In the genomic region with DNA sequence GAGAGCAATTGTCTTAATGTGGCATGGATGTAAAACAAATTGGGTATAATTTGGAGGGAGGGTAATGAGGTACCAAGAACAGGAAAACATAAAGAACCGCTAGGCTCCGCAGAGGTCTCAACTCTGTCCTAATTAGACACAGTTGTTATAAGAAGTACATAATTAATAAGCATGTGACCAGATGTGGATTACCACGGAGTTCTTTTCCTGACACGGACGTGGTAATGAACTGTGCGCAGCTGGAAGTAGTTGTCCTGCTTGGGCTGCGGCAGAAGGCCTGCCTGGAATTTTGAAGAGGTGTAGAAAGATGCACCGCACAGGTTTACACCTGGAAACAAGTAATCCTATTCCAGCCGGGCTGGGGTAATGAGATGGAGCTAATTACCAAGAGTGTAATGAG, we compare ENCODE assay signal across 14 mouse cellular contexts. TPM values are rescaled to one million over a fixed set of nuclear protein-coding genes. Genes with fewer than 3 reads are reported as not detected.
A peak's percentile ranks its signal among the peaks of the same experiment; 100 is the strongest.
DNase-seq lines count a peak whose midpoint lies in the region; ATAC-seq and TF ChIP-seq lines count a peak whose summit lies in the region.
"Had no signal": no experiment of that assay in that cellular context is flagged by ENCODE, and none has a peak within 500 bp of the region (broad histone marks: within the 10 kb centered on the region; RNA-seq: fewer than 3 reads in every experiment).

No protein-coding gene starts in this region.

- H3K27me3 ChIP-seq in forebrain, embryonic 14.5 days (replicated peaks; ENCODE audit: control insufficient read depth, insufficient read depth, low read length) = no peaks in the 10 kb centered on the region
- no peaks in the 10 kb centered on the region for H3K27me3 ChIP-seq in limb, embryonic 11.5 days (ENCODE audit: control insufficient read depth, insufficient read depth, low read length)
- H3K27me3 ChIP-seq in kidney, embryonic 16.5 days (ENCODE audit: insufficient read depth, low read length) = no peaks in the 10 kb centered on the region
- H3K27me3 ChIP-seq: heart, embryonic 12.5 days had no signal

- WGBS in forebrain, embryonic 14.5 days = 11% methylated on average over 9 of the region's 9 CpGs
- 10% methylated on average over 9 of the region's 9 CpGs for WGBS in limb, embryonic 11.5 days
- 65% methylated on average over 9 of the region's 9 CpGs for WGBS in kidney, embryonic 16.5 days

- H3K4me3 ChIP-seq in forebrain, embryonic 14.5 days (ENCODE audit: low read depth, low read length) = no peak overlapping the region
- no peak overlapping the region for H3K4me3 ChIP-seq in limb, embryonic 11.5 days (ENCODE audit: low read depth, low read length)
- H3K4me3 ChIP-seq in kidney, embryonic 16.5 days (ENCODE audit: low read length) = no peak overlapping the region
- H3K4me3 ChIP-seq: heart, embryonic 12.5 days had no signal

- no peaks in the 10 kb centered on the region for H3K36me3 ChIP-seq in forebrain, embryonic 14.5 days (ENCODE audit: control insufficient read depth, insufficient read depth, low read length)
- H3K36me3 ChIP-seq in limb, embryonic 11.5 days (ENCODE audit: control insufficient read depth, insufficient read depth, low read length) = no peaks in the 10 kb centered on the region
- no peaks in the 10 kb centered on the region for H3K36me3 ChIP-seq in kidney, embryonic 16.5 days (ENCODE audit: insufficient read depth, low read length)
- H3K36me3 ChIP-seq: heart, embryonic 12.5 days had no signal

- no peak overlapping the region for H3K27ac ChIP-seq in forebrain, embryonic 14.5 days (ENCODE audit: low read depth, low read length)
- no peak overlapping the region for H3K27ac ChIP-seq in limb, embryonic 11.5 days (replicated peaks; ENCODE audit: low read depth, low read length)
- H3K27ac ChIP-seq in kidney, embryonic 16.5 days (ENCODE audit: low read length) = no peak overlapping the region
- H3K27ac ChIP-seq: kidney, postnatal 0 days; liver, embryonic 14.5 days had no signal

- no peak for TF ChIP-seq CTCF in brain, embryonic 14.5 days (IDR thresholded peaks at IDR 0.05; ENCODE audit: borderline replicate concordance, extremely low read depth, insufficient read depth, insufficient read length)

- H3K9ac ChIP-seq in forebrain, embryonic 14.5 days (ENCODE audit: low read length) = no peak overlapping the region
- H3K9ac ChIP-seq in limb, embryonic 11.5 days (ENCODE audit: low read length) = no peak overlapping the region
- H3K9ac ChIP-seq in kidney, embryonic 16.5 days (replicated peaks; ENCODE audit: low read length) = no peak overlapping the region
- H3K9ac ChIP-seq: heart, embryonic 12.5 days; liver, embryonic 14.5 days had no signal

- H3K9me3 ChIP-seq in forebrain, embryonic 14.5 days (replicated peaks; ENCODE audit: control insufficient read depth, low read length) = no peaks in the 10 kb centered on the region
- H3K9me3 ChIP-seq in limb, embryonic 11.5 days (ENCODE audit: control insufficient read depth, low read length) = no peaks in the 10 kb centered on the region
- H3K9me3 ChIP-seq in kidney, embryonic 16.5 days (ENCODE audit: low read length) = no peaks in the 10 kb centered on the region
- H3K9me3 ChIP-seq: heart, embryonic 12.5 days had no signal

- ATAC-seq in forebrain, embryonic 14.5 days = peak; percentile 29; the same call in 1 of the 2 replicates
- ATAC-seq in limb, embryonic 11.5 days (ENCODE audit: insufficient number of reproducible peaks, low FRiP score, low TSS enrichment, low read depth) = peak; percentile 52; the same call in 1 of the 2 replicates
- no peak for ATAC-seq in kidney, embryonic 16.5 days (ENCODE audit: low FRiP score, low TSS enrichment)

- DNase-seq in heart, adult 11 months = peak; percentile 70
- no peak for DNase-seq in heart, postnatal 36 days
- DNase-seq in brain, embryonic 14.5 days (ENCODE audit: low read depth) = peak; percentile 43
- DNase-seq in forebrain, embryonic 14.5 days (ENCODE audit: low spot score) = no peak
- DNase-seq in limb, embryonic 11.5 days (ENCODE audit: low spot score) = peak; percentile 59
- DNase-seq in layer of hippocampus, postnatal 36 days = no peak
- no peak for DNase-seq in urinary bladder, postnatal 25 days (ENCODE audit: low spot score)
- DNase-seq: gastrocnemius, postnatal 25 days; lung, postnatal 10 days; right cerebral cortex, postnatal 4 days had no signal

- TF ChIP-seq POLR2A in brain, embryonic 14.5 days (IDR thresholded peaks at IDR 0.05; ENCODE audit: borderline replicate concordance, extremely low read depth, insufficient read depth, insufficient read length, poor library complexity, severe bottlenecking) = no peak

- intact Hi-C loops in heart, postnatal 36 days (cut with DNase I) = no loop called here

- H3K4me2 ChIP-seq in forebrain, embryonic 14.5 days (ENCODE audit: low read length) = no peak overlapping the region
- H3K4me2 ChIP-seq in limb, embryonic 11.5 days (ENCODE audit: low read depth, severe bottlenecking) = 0 out of 2 replicates have a peak overlapping the region, but pooled peaks have one; percentile 1
- no peak overlapping the region for H3K4me2 ChIP-seq in kidney, embryonic 16.5 days (replicated peaks; ENCODE audit: low read depth, low read length)
- H3K4me2 ChIP-seq: heart, embryonic 12.5 days had no signal

- H3K4me1 ChIP-seq in forebrain, embryonic 14.5 days (ENCODE audit: control insufficient read depth, insufficient read depth, low read length) = peaks cover 21% of the 10 kb centered on the region
- H3K4me1 ChIP-seq in limb, embryonic 11.5 days (ENCODE audit: control insufficient read depth, insufficient read depth, low read length) = peaks cover 7% of the 10 kb centered on the region
- 0 out of 2 replicates have a peak, but pooled peaks cover 4% of the 10 kb centered on the region for H3K4me1 ChIP-seq in kidney, embryonic 16.5 days (ENCODE audit: insufficient read depth, low read length)

RNA-seq across cellular contexts. Expression of gene Lrguk, which starts 51.4 kb away (rescaled TPM):
- under 1 TPM in 1 of 2 experiments, not detected in 1; 0.19 TPM for total RNA-seq in heart, postnatal 36 days (2021)
- 0.61 and 0.88 TPM in 2 replicates for polyA plus RNA-seq in brain, embryonic 14.5 days (2012; rRNA removed)
- 1.0 and 1.1 TPM in 2 replicates for polyA plus RNA-seq in forebrain, embryonic 14.5 days (2014; fragmentation: Nextera tagmentation; extraction: Ambion mirVana)
- polyA plus RNA-seq in limb, embryonic 11.5 days (2014; fragmentation: Nextera tagmentation; extraction: Ambion mirVana) = 0.59 and 0.67 TPM in 2 replicates
- 1 to 10 TPM; 1.9 to 2.3 TPM for total RNA-seq in layer of hippocampus, postnatal 36 days (2021)
- polyA plus RNA-seq in kidney, embryonic 16.5 days (2015; fragmentation: Nextera tagmentation; extraction: Ambion mirVana) = 0.91 and 1.3 TPM in 2 replicates

Comparison
In these comparisons a context has a peak if more than half of its experiments do, and no peak if none do; other contexts are left out.
1. DNase-seq: peak in heart, adult 11 months (single experiment), brain, embryonic 14.5 days (single experiment) and limb, embryonic 11.5 days (single experiment); none in heart, postnatal 36 days (0 of 2), forebrain, embryonic 14.5 days (single experiment), layer of hippocampus, postnatal 36 days (0 of 2) and urinary bladder, postnatal 25 days (single experiment).